Mouse (Mus musculus): ENCODE results near the gene Blmh.
"Not testable (repeated sequence)": the region's sequence is repeated elsewhere in the genome, so short reads cannot be mapped to it uniquely, and the experiment has no call there.

Blmh gene

GRCm38 (mm10) chr11:76916539-76917229, 7.9 kb upstream of the Blmh start:
- no peak for DNase-seq (ENCODE audit: low spot score)

GRCm38 (mm10) chr11:76917230-76917548, 7.4 kb upstream of the Blmh start:
- DNase-seq (ENCODE audit: low spot score), result no peak

GRCm38 (mm10) chr11:76920607-76921006, 4.0 kb upstream of the Blmh start:
- DNase-seq (ENCODE audit: low spot score), result no peak

GRCm38 (mm10) chr11:76928586-76928985, 4.0 kb downstream of the Blmh start:
- not testable (repeated sequence) for DNase-seq (ENCODE audit: low spot score)

DNA sequence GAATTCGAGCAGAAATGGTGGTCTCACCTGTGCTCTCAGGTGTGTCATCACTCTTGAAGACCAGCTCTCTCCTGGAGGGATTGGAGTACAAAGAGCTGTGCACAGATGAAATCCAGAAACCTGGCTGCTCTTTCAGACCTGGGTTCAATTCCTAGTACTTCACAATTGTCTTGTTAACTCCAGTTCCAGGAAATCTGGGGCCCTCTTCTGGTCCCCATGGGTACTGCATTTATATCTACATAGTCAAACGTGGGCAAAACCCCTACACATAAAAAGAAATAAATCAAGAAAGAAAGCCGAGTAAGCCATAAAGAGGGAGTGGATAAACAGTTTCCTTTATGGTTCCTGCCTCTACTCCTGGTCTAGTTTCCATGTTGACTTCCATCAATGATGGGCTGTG, 8.6 kb downstream of the Blmh start:
- DNase-seq (ENCODE audit: low spot score), result no peak

DNA sequence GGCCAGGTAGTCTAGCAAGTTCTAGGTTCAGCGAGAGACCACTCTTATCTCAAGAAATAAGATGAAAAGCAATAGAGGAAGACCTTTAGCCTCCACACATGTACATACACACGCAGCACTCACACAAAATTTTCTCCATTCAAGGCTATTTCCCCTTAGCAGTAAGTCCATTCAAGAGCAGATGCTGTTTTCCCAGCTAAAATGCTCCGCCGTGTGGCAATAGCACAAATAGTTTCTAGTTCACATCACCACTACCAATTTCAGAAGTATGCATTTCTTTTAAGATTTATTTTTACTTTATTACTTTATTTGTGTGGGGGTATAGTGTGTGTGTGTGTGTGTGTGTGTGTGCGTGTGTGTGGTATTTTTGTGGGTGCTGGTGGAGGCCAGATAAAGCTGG, 12.0 kb downstream of the Blmh start:
- DNase-seq (ENCODE audit: low spot score), result no peak

- no peak for DNase-seq (ENCODE audit: low spot score)
Observed at GRCm38 (mm10) chr11:76944839-76945238, 20.2 kb downstream of the Blmh start.

DNA sequence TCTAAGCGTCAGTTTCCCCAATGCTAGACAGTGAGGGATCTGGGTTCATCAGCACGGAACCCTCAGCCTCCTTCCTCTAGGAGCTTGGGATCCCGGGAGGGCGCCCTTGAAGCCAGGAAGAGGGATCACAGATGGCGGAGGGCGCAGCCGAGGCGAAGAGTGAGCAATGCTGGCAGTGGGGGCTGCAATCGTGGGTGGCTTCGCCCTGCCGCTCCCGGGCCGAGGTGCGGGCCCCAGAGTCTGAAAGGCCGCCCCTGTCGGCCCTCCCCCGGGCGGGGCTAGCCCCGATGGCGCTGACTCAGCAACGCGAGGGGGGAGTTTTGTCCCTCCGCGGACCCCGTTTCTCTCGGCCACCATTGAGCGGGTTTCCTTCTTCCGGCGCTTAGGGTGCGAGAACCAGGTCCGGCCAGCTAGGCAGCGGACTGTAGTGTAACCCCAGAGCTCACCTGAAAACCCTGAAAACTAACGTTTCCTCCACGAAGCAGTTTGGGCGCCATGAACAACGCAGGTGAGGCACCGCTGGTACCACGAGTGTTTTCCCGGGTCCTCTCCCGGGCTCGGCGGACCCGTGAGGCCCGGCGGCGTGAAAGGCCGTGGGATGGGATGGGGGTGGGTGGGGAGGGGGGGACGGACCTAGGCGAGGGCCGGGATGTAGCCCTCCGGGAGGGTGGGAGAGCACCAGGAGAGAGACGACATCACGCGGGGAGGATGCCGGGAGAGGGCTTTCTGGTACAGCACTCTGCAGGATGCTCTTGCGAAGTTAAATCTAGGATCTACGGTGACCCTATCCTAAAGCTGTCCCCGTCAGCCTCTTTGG, 21.0 kb downstream of the Blmh start:
- peak; percentile 97 for DNase-seq (ENCODE audit: low spot score)

DNA sequence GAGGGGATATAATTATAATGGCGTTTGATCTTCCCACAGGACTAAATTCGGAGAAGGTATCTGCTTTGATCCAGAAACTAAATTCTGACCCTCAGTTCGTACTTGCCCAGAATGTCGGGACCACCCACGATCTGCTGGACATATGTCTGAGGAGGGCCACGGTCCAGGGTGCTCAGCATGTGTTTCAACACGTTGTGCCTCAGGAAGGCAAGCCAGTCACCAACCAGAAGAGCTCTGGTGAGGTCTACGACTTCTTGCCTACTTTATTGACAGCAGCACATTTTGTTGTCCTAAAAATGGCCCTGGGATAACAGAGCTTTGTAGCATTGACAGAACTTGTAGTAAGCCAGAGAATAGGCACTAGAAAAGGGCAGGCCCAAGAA, 21.6 kb downstream of the Blmh start:
- no peak for DNase-seq (ENCODE audit: low spot score)

DNA sequence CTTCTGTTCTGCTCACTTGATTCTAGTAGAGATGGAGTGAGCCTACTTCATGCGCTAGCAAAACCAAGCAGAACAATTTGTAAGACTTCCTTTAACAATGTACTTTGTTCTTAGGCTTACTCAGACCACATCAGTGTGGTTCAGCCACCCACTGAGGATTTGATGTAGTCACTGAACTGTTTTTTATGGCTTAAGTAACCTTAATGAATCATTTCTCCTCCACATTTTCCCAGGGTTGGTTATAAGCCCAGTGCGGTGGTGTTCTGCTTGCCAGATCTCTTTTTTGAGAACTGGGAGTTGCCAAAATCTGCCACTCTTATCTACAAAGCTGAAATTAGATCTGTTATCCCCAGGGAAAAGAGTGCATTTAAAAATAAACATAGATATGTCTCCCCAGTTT, 28.9 kb downstream of the Blmh start:
- DNase-seq (ENCODE audit: low spot score), result no peak

DNA sequence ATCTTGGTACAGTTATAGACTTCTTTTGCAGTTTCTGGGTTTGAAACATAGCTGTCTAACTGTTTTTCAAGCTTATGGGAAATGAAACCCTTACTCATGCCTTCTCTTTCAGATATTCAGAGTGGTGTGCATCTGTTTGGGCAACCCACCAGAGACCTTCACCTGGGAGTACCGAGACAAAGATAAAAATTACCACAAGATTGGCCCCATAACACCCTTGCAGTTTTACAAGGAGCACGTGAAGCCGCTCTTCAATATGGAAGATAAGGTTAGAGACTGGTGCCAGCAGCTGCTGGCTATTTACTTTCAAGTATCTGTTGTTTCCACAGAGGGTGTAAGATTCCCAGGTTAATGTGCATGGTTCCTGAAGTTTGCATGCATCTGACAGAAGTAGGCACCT, 41.1 kb downstream of the Blmh start:
- no peak for DNase-seq (ENCODE audit: low spot score)

- no peak for DNase-seq (ENCODE audit: low spot score)
Observed at GRCm38 (mm10) chr11:76970328-76970727, 45.7 kb downstream of the Blmh start.

GRCm38 (mm10) chr11:76974680-76975319, 50.2 kb downstream of the Blmh start:
- DNase-seq (ENCODE audit: low spot score), result no peak

DNA sequence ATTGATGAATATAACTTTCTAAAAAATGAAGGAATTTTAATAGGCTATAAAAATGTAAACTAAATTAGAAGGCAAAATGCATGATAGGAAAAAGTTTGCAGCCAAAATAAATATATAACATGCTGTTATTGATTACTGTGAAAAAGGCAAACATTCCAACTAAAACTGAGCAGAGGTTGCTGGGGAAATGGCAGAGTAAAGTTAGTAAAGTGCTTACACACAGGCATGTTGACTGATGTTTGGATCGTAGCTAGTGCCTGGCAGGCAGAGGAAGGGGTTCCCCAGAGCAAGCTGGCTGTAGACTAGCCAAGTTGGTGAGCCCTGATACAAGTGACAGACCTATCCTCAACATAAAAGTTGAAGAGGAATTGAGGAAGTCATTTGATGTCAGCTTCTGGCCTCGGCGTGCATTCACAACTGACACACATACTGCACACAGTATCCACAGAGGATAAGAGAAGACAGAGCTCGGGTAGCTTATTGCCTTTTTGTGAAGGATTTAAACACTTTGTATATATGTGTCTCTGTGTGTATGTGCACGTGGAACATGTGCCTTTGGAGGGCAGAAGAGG, 57.0 kb downstream of the Blmh start:
- no peak for DNase-seq (ENCODE audit: low spot score)

- no peak for DNase-seq (ENCODE audit: low spot score)
Observed at GRCm38 (mm10) chr11:76982415-76982814, 57.8 kb downstream of the Blmh start.

DNA sequence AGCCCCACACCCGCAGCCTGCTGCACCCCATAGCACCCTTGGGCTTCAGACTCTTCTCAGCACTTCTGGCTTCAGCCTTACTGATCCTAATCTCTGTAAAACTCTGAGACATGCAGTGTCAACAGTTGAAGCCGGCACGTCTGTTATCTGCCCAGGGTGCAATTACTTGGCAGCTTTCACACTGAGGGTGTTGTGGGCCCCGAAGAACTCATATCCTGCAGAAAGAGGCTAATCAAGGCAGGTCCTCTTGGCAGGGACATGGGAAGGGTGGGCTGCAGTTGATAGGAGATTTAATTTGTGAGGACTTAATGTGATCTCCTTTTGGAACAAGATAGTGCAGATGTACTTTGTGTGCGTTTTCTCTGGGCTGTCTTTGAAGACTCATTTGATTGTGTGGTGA, 59.0 kb downstream of the Blmh start:
- DNase-seq (ENCODE audit: low spot score), result no peak

DNA sequence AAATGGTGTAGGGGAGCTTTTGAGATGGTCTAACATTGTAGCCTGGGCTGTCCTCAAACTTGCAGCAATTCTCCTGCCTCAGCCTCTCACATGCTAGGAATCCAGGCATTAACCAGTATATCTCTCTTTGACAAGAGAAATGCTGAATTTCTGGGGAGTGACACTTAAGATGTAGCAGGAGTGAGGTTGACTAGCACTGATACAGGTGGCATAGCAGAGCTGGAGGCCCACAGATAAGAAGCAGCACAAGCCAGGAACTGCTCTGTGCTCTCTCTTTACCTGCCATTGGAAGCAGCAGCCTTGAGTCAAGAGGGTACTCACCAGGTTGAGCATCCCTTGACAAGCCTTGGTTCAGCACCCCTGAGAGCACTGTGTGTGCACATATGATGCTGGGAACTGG, 59.6 kb downstream of the Blmh start:
- no peak for DNase-seq (ENCODE audit: low spot score)

DNA sequence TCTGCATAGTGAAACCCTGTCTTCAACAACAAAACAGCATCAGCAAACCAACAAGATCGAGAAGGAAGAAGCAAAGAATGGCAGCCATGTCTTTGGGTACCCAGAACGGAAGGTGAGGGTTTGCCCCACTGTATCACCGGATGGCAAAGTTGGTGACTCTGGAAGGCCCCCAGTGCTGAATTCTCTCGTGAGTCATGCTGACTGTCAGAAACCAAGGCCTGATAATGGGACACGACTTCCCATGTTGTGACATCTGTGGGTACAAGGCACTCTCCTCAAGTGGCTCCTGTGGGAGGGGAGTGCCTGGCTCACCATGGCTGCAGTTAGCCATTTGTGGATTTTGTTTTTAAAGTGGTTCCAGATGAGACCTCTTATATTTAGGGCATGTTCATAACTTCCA, 66.2 kb downstream of the Blmh start:
- DNase-seq (ENCODE audit: low spot score), result no peak

- no peak for DNase-seq (ENCODE audit: low spot score)
Observed at GRCm38 (mm10) chr11:76992886-76993285, 68.3 kb downstream of the Blmh start.

DNA sequence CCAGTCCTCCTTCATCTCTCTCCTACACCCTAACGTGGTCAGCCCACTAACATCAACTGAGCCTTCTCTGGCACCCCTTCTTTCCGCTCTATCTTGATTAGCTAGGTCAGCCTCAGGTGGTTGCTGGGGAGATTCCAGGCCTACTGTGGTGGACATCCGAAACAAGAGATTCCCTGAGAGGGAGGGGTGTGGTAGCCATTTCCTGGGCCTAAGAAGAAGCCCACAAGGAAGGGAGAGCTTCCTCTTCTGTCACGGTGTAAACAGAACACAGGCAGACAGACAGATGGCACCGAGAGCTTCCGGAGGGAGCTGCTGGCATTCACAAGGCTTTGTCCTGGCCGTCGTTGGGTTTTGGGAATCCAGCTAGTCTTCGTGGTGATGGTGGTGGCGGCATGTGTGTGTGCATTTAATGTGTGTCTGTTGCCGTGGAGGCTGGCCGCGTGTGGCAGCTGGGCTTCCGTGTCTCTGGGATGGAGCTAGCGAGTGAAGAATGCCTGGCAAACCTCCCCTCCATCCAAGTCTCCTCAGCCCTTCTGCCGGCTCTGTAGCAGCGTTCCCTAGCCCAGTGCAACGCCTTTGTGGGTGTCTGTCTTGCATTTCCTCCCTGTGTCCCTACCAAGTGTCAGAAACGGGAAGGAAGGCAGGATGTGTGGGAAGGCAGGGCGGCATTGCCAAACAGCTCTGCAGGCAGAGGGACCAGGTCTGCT, 71.5 kb downstream of the Blmh start:
- no peak for DNase-seq (ENCODE audit: low spot score)

DNA sequence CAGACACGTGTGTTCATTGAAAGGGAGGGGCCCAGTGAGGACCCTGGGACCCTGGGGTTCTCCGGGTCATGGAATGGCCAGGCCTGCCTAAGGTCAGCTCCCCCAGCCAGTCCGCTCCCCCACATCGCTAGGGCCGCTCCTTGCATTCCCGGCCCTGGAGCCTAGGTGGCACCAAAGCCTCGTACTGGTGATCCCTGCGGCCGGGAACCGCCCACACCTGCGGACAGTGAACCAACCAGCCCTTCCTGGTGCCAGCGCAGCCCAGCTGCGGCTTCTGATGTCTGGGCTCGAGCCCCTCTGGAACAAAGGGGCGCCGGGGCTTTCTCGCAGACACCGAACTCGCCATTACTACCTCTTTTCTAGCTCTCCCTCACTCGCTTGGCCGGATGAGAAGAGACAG, 72.7 kb downstream of the Blmh start:
- DNase-seq (ENCODE audit: low spot score), result peak; percentile 54

DNA sequence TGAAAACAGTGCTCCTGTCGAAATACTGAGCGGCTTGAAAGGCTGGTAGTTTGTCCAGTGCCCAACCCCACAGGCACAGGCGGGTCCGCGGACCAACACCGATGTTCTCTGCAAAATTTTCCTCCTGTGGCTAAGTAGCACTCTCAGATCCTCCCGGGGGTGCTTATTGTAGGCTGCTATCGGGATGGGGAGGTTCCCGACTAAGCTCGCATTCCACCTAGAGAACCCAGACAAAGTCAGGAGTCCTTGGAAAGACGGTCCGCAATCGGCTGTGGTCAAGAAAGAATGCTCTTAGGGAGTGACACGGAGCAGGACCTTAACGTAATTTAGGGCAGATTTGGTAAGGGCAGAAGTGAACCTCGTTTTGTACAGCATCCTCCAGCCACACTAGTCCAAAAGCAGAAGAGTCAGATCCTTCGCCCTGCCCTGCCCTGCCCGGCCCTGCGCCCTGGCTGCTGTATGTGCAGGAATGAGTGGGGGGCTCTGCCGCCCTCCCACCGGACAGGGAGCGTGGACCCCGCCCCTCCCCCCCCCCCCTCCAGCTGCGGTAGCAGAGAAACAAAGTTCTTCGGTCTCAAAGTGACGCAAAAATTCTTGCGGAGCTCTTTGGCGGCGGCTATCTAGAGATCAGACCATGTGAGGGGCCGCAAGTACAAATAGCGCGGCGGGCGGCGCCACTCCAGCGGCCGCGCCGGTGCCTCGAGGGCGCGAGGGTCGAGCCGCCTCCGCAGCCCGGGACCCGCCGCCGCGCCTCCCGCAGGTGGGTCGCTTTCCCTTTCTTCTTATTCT, 73.5 kb downstream of the Blmh start, which contains the start of gene Slc6a4:
Slc6a4 (plus strand) TSS at position 688 of the 789 bp plus-strand sequence.
- no peak for DNase-seq (ENCODE audit: low spot score)

Measured in ovary, postnatal 10 days (tissue).